Comparison of ENCODE assay signal across 16 mouse cellular contexts in genomic region chr8:92723947-92724346, GRCm38 (mm10). TPM values are rescaled to one million over a fixed set of nuclear protein-coding genes. Genes with fewer than 3 reads are reported as not detected.
A peak's percentile ranks its signal among the peaks of the same experiment; 100 is the strongest.
DNase-seq lines count a peak whose midpoint lies in the region; ATAC-seq lines count a peak whose summit lies in the region.
"Had no signal": no experiment of that assay in that cellular context is flagged by ENCODE, and none has a peak within 500 bp of the region (broad histone marks: within the 10 kb centered on the region; RNA-seq: fewer than 3 reads in every experiment).

No protein-coding gene starts in this region.

- intact Hi-C loops in heart, postnatal 36 days (cut with DNase I): loop anchor here (5.0 to 10.0 kb wide), 3 partner anchors 357 to 1532 kb away; partner anchors contain the start of gene Irx3

- H3K9ac ChIP-seq in forebrain, embryonic 13.5 days: no peak overlapping the region
- no peak overlapping the region for H3K9ac ChIP-seq in neural tube, embryonic 15.5 days (replicated peaks)
- H3K9ac ChIP-seq in intestine, embryonic 15.5 days: no peak overlapping the region
- H3K9ac ChIP-seq: embryonic facial prominence, embryonic 15.5 days; kidney, embryonic 15.5 days; liver, embryonic 12.5 days had no signal

- WGBS in forebrain, embryonic 10.5 days: 46% methylated on average over 7 of the region's 7 CpGs
- WGBS in forebrain, embryonic 13.5 days: 23% methylated on average over 7 of the region's 7 CpGs
- WGBS in neural tube, embryonic 15.5 days: 16% methylated on average over 7 of the region's 7 CpGs
- 65% methylated on average over 7 of the region's 7 CpGs for WGBS in intestine, embryonic 15.5 days

- H3K4me2 ChIP-seq in forebrain, embryonic 13.5 days: no peak overlapping the region
- no peak overlapping the region for H3K4me2 ChIP-seq in neural tube, embryonic 15.5 days
- no peak overlapping the region for H3K4me2 ChIP-seq in intestine, embryonic 15.5 days (replicated peaks)
- H3K4me2 ChIP-seq: embryonic facial prominence, embryonic 15.5 days; kidney, embryonic 15.5 days; liver, embryonic 12.5 days had no signal

- no peak for ATAC-seq in forebrain, embryonic 13.5 days
- no peak for ATAC-seq in neural tube, embryonic 15.5 days (ENCODE audit: low FRiP score)
- ATAC-seq in intestine, embryonic 15.5 days: no peak
- ATAC-seq: liver, embryonic 12.5 days had no signal

- H3K36me3 ChIP-seq in forebrain, embryonic 10.5 days (replicated peaks): no peaks in the 10 kb centered on the region
- H3K36me3 ChIP-seq in forebrain, embryonic 13.5 days (ENCODE audit: poor library complexity, severe bottlenecking): no peaks in the 10 kb centered on the region
- no peaks in the 10 kb centered on the region for H3K36me3 ChIP-seq in neural tube, embryonic 15.5 days
- H3K36me3 ChIP-seq in intestine, embryonic 15.5 days: no peaks in the 10 kb centered on the region
- H3K36me3 ChIP-seq: embryonic facial prominence, embryonic 15.5 days; kidney, embryonic 15.5 days; liver, embryonic 12.5 days had no signal

- peak overlapping the region; percentile 67 for H3K27ac ChIP-seq in forebrain, embryonic 10.5 days
- no peak overlapping the region for H3K27ac ChIP-seq in forebrain, embryonic 13.5 days
- H3K27ac ChIP-seq in neural tube, embryonic 15.5 days (replicated peaks): no peak overlapping the region
- no peak overlapping the region for H3K27ac ChIP-seq in intestine, embryonic 15.5 days
- H3K27ac ChIP-seq: embryonic facial prominence, embryonic 15.5 days; kidney, embryonic 15.5 days; liver, embryonic 12.5 days had no signal

- H3K9me3 ChIP-seq in forebrain, embryonic 10.5 days: no peaks in the 10 kb centered on the region
- no peaks in the 10 kb centered on the region for H3K9me3 ChIP-seq in forebrain, embryonic 13.5 days (replicated peaks)
- H3K9me3 ChIP-seq in neural tube, embryonic 15.5 days (replicated peaks): no peaks in the 10 kb centered on the region
- no peaks in the 10 kb centered on the region for H3K9me3 ChIP-seq in intestine, embryonic 15.5 days
- H3K9me3 ChIP-seq: embryonic facial prominence, embryonic 15.5 days; kidney, embryonic 15.5 days; liver, embryonic 12.5 days had no signal

- H3K27me3 ChIP-seq in forebrain, embryonic 10.5 days (ENCODE audit: poor library complexity, severe bottlenecking): peaks cover 24% of the 10 kb centered on the region
- H3K27me3 ChIP-seq in forebrain, embryonic 13.5 days: 0 out of 2 replicates have a peak, but pooled peaks cover 10% of the 10 kb centered on the region
- H3K27me3 ChIP-seq in neural tube, embryonic 15.5 days (replicated peaks): peaks cover 22% of the 10 kb centered on the region
- no peaks in the 10 kb centered on the region for H3K27me3 ChIP-seq in intestine, embryonic 15.5 days (replicated peaks)
- H3K27me3 ChIP-seq: liver, embryonic 12.5 days had no signal

- peaks cover 30% of the 10 kb centered on the region for H3K4me1 ChIP-seq in forebrain, embryonic 10.5 days
- peaks cover 34% of the 10 kb centered on the region for H3K4me1 ChIP-seq in forebrain, embryonic 13.5 days
- H3K4me1 ChIP-seq in neural tube, embryonic 15.5 days: peaks cover 18% of the 10 kb centered on the region
- H3K4me1 ChIP-seq in intestine, embryonic 15.5 days (replicated peaks): no peaks in the 10 kb centered on the region
- H3K4me1 ChIP-seq: liver, embryonic 12.5 days had no signal

- no peak for DNase-seq in forebrain, embryonic 10.5 days (ENCODE audit: extremely low spot score, low spot score)
- peak; percentile 23 for DNase-seq in neural tube, embryonic 10.5 days (ENCODE audit: extremely low spot score, low spot score)
- DNase-seq in heart, postnatal 36 days: peak; percentile 37 to 44
- DNase-seq in skeletal muscle tissue, adult 2 months (ENCODE audit: low read depth, low spot score): peak; percentile 21
- DNase-seq in layer of hippocampus, adult 18-20 months (ENCODE audit: low spot score in 2 of 2): no peak
- DNase-seq: thymus, postnatal 4 days had no signal

- H3K4me3 ChIP-seq in forebrain, embryonic 10.5 days: no peak overlapping the region
- no peak overlapping the region for H3K4me3 ChIP-seq in forebrain, embryonic 13.5 days
- H3K4me3 ChIP-seq in neural tube, embryonic 15.5 days (replicated peaks): no peak overlapping the region
- H3K4me3 ChIP-seq in intestine, embryonic 15.5 days (replicated peaks): no peak overlapping the region
- H3K4me3 ChIP-seq: embryonic facial prominence, embryonic 15.5 days; kidney, embryonic 15.5 days; liver, embryonic 12.5 days had no signal

RNA-seq across cellular contexts. Expression of gene Irx6, which starts 49.9 kb away (rescaled TPM):
- 0.22 TPM in 1 of 2 replicates, not detected in the other for polyA plus RNA-seq in forebrain, embryonic 10.5 days (2016; fragmentation: Nextera tagmentation; extraction: Ambion mirVana)
- polyA plus RNA-seq in forebrain, embryonic 13.5 days (2015; fragmentation: Nextera tagmentation; extraction: Ambion mirVana): 0.27 and 0.69 TPM in 2 replicates
- 1.2 and 1.3 TPM in 2 replicates for polyA plus RNA-seq in neural tube, embryonic 15.5 days (2015; fragmentation: Nextera tagmentation; extraction: Ambion mirVana)
- total RNA-seq in heart, postnatal 36 days (2021): not detected
- polyA plus RNA-seq in intestine, embryonic 15.5 days (2015; fragmentation: Nextera tagmentation; extraction: Ambion mirVana): not detected in 2 replicates
- under 1 TPM; 0.10 TPM for total RNA-seq in layer of hippocampus, adult 18-20 months (2021)
- total RNA-seq: adrenal gland, adult 2 months; granulocyte monocyte progenitor cell, adult 5-6 weeks; MEL; monocyte, adult 5-6 weeks had no signal
- polyA plus RNA-seq: adrenal gland, adult 2 months; liver, embryonic 12.5 days had no signal

Comparison
In these comparisons a context has a peak if more than half of its experiments do, and no peak if none do; other contexts are left out.
1. DNase-seq: peak in neural tube, embryonic 10.5 days (single experiment), heart, postnatal 36 days (2 of 2) and skeletal muscle tissue, adult 2 months (single experiment); none in forebrain, embryonic 10.5 days (single experiment) and layer of hippocampus, adult 18-20 months (0 of 2).